Mouse (Mus musculus) midbrain, postnatal 0 days (tissue): Measurements from ENCODE around the gene Gm4756. TPM values are rescaled to one million over a fixed set of nuclear protein-coding genes. Genes with fewer than 3 reads are reported as not detected.

Source experiments
- ATAC-seq: fragments of 200-750 bp; cut with Nextera tagmentation; 2 replicates; pipeline ENCODE4 v1.8.0; 2017; ENCODE audit warnings: moderate number of reproducible peaks, mild to moderate bottlenecking, moderate TSS enrichment, moderate library complexity; ENCODE audit not compliant: low FRiP score
- DNase-seq: peaks from one replicate; pipeline ENCODE4 v3.0.0-alpha.2; 2015; ENCODE audit warnings: low spot score
- H3K27ac ChIP-seq: fragments of 300-500 bp; sonication (generic); 2 replicates; pipeline ENCODE4 v1.5.1; 2014; ENCODE audit warnings: low read depth, mild to moderate bottlenecking, low read length, mixed read lengths
- H3K27me3 ChIP-seq: fragments of 300-500 bp; sonication (generic); 2 replicates; pipeline ENCODE4 v1.6.1; 2014; ENCODE audit warnings: low read length, control low read depth, mixed read lengths; ENCODE audit not compliant: insufficient read depth
- H3K36me3 ChIP-seq: fragments of 300-500 bp; sonication (generic); 2 replicates; pipeline ENCODE4 v1.6.1; 2014; ENCODE audit warnings: low read length, control low read depth, mixed read lengths; ENCODE audit not compliant: insufficient read depth
- H3K4me1 ChIP-seq: fragments of 300-500 bp; sonication (generic); 2 replicates; pipeline ENCODE4 v1.6.1; 2014; ENCODE audit warnings: mild to moderate bottlenecking, control low read depth, antibody characterized with exemption, low read length, mixed read lengths; ENCODE audit not compliant: insufficient read depth
- H3K4me2 ChIP-seq: fragments of 300-500 bp; sonication (generic); 2 replicates; pipeline ENCODE4 v1.6.1; 2014; ENCODE audit warnings: low read depth, mild to moderate bottlenecking, low read length, mixed read lengths; ENCODE audit not compliant: poor library complexity, severe bottlenecking
- H3K4me3 ChIP-seq: fragments of 300-500 bp; sonication (generic); 2 replicates; pipeline ENCODE4 v1.5.1; 2014; ENCODE audit warnings: low read depth, mild to moderate bottlenecking, low read length, moderate library complexity
- H3K9ac ChIP-seq: fragments of 300-500 bp; sonication (generic); replicated peaks from 2 replicates; pipeline ENCODE4 v1.6.1; 2014; ENCODE audit warnings: mild to moderate bottlenecking, low read length, moderate library complexity, mixed read lengths; ENCODE audit not compliant: poor library complexity, severe bottlenecking
- H3K9me3 ChIP-seq: fragments of 300-500 bp; sonication (generic); 2 replicates; pipeline ENCODE4 v1.6.1; 2016; ENCODE audit warnings: low read length, control low read depth
- CTCF ChIP-seq: IDR thresholded peaks from 2 replicates; pipeline ENCODE4 v1.5.1; 2016; ENCODE audit warnings: antibody characterized with exemption, mild to moderate bottlenecking
- WGBS: fragments of 180-500 bp; shearing (Covaris S2); extraction: QIAGEN DNeasy Blood & Tissue Kit; methylation state at CpG from one replicate; pipeline ENCODE4 v1.1.7; 2014; 5-methylcytosine and 5-hydroxymethylcytosine counted together
- polyA plus RNA-seq: library from polyadenylated mRNA; unstranded; fragments of >200 nt; fragmentation: Nextera tagmentation; extraction: Ambion mirVana; gene quantifications from 2 replicates; pipeline ENCODE4 v1.2.1, GENCODE M21; 2015
- total RNA-seq: library from RNA; depleted of rRNA; stranded (reverse); fragments of >200 nt; gene quantifications from 2 replicates; pipeline ENCODE4 v1.2.3, GENCODE M21; 2014

Gene Gm4756
- total and polyA plus RNA-seq, 2 experiments from 2014 or later: not detected

DNA sequence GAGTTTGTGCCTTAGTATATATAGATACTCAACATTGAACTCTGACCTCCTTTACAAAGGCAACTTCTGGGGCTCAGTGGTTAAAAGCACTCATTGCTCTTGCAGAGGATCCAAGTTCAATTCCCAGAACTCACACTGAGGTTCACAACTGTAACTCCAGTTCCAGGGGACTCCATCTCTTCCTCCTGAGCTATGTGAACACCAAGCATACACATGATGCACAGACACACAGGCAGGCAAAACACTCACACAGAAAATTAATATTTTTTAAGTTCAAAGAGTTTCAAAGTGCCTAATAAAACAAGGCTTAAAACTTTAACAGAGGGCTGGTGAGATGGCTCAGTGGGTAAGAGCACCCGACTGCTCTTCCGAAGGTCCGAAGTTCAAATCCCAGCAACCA lies 34.2 kb upstream of the Gm4756 start:
- no peaks in the 10 kb centered on the region for H3K9me3 ChIP-seq
- no peak overlapping the region for H3K4me2 ChIP-seq
- no peak for DNase-seq
- no peak overlapping the region for H3K4me3 ChIP-seq
- H3K4me1 ChIP-seq: no peaks in the 10 kb centered on the region
- no peaks in the 10 kb centered on the region for H3K27me3 ChIP-seq
- no peak overlapping the region for H3K9ac ChIP-seq
- no peaks in the 10 kb centered on the region for H3K36me3 ChIP-seq
- no peak for ATAC-seq
- WGBS: 95% methylated on average over 3 of the region's 3 CpGs
- no peak for TF ChIP-seq CTCF
- H3K27ac ChIP-seq: no peak overlapping the region

DNA sequence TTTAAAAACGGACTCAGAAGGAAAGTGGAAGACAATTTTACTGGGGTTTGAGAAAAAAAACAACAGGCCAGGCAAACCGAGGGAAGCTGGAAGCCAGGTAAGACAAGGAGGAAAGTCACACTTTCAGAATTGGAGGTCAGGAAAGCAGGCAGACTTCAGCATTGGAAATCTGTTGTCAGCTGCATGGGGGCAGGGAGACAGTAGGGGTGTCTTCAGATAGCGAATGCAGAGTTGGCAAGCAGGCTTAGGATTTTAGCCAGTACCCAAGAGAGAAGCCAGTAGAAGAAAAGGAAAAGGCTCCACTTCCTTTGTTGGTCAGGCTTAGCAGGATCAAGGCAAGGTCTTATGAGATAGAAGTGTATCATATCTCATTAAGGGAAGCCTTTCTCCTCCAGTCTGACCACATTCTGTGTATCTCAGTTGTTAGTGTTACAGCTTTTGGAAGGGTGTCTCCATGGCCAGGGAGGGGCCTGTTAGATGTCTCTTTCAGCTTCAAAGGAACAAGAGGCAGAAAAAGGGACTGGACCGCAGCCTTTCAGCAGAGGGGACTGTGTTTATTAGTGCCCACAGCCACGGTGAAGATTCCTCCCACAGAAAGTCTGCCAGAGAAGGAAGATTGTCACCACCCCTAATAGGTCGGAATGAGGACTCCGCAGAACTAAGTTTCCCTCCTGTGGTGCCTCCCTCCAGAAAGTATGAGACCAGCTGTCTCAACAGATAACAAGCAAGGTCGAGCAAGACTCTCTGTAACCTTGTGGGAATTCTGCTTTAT lies 33.2 kb upstream of the Gm4756 start:
- no peak for TF ChIP-seq CTCF

GRCm38 (mm10) chr12:72681919-72682318 lies 32.5 kb upstream of the Gm4756 start:
- no peak overlapping the region for H3K4me2 ChIP-seq
- H3K9me3 ChIP-seq: no peaks in the 10 kb centered on the region
- ATAC-seq (no peak), DNase-seq (no peak)
- no peak for TF ChIP-seq CTCF
- no peaks in the 10 kb centered on the region for H3K4me1 ChIP-seq
- H3K9ac ChIP-seq: no peak overlapping the region
- no peaks in the 10 kb centered on the region for H3K27me3 ChIP-seq
- 93% methylated on average over 1 of the region's 1 CpGs for WGBS
- no peaks in the 10 kb centered on the region for H3K36me3 ChIP-seq
- no peak overlapping the region for H3K27ac ChIP-seq
- no peak overlapping the region for H3K4me3 ChIP-seq

More for the DNA sequence above, 33.2 kb upstream of the Gm4756 start:
- H3K4me1 ChIP-seq: no peaks in the 10 kb centered on the region
- H3K27me3 ChIP-seq: no peaks in the 10 kb centered on the region
- no peak overlapping the region for H3K4me2 ChIP-seq
- WGBS: 47% methylated on average over 8 of the region's 8 CpGs
- H3K9ac ChIP-seq: no peak overlapping the region
- no peaks in the 10 kb centered on the region for H3K36me3 ChIP-seq
- DNase-seq (no peak), ATAC-seq (no peak)
- no peak overlapping the region for H3K27ac ChIP-seq
- no peak overlapping the region for H3K4me3 ChIP-seq
- H3K9me3 ChIP-seq: no peaks in the 10 kb centered on the region

- DNase-seq (no peak), ATAC-seq (no peak)
- Histone ChIP-seq H3K36me3 (no peaks in the 10 kb centered on the region), H3K4me2 (no peak overlapping the region), H3K27ac (no peak overlapping the region), H3K9me3 (no peaks in the 10 kb centered on the region), H3K4me3 (no peak overlapping the region), H3K9ac (no peak overlapping the region), H3K27me3 (no peaks in the 10 kb centered on the region), H3K4me1 (no peaks in the 10 kb centered on the region)
- TF ChIP-seq CTCF: peak; percentile 42
- 86% methylated on average over 3 of the region's 3 CpGs for WGBS
These were observed 30.2 kb upstream of the Gm4756 start for GRCm38 (mm10) chr12:72679635-72680034.

- no peak for TF ChIP-seq CTCF
- DNase-seq (peak; percentile 21), ATAC-seq (no peak)
- Histone ChIP-seq H3K4me1 (no peaks in the 10 kb centered on the region), H3K36me3 (no peaks in the 10 kb centered on the region), H3K27ac (no peak overlapping the region), H3K4me2 (no peak overlapping the region), H3K9ac (no peak overlapping the region), H3K9me3 (no peaks in the 10 kb centered on the region), H3K4me3 (no peak overlapping the region), H3K27me3 (no peaks in the 10 kb centered on the region)
- 63% methylated on average over 2 of the region's 2 CpGs for whole genome bisulfite sequencing
These were observed 25.4 kb upstream of the Gm4756 start for GRCm38 (mm10) chr12:72674820-72675219.

DNA sequence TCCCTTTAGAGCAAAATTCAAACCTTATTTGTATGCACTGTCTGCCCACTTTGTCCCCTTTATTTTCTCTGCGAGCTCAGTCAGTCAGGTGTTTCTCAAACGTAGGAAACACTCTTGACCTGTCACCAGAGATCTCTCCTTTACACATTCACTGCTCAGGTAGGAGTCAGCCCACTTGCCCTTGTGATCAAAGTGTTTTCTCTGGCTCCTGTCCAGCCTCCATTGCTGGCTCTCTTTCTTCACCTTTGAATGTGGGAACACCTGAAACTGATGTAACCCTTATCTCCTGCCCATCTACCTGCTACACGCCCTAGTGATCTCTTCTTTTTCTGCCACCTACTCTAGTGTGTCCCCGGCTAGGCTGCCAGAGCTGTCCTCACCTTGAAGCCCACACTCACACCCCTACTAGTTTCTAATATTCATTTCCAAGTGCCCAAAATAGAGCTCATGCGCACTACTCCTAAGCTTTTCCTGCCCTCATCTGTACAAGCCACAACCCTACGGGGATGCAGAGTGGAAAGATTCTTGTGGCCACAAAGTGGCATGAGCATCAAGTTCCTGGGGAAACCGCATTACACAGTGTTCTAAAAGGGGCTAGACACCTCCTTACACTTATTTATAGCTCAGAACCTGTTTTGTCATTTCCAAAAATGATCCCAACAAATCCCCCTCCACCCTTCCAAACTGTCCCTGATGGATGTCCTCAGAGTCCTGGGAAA lies 24.8 kb upstream of the Gm4756 start:
- H3K9ac ChIP-seq: no peak overlapping the region
- H3K4me3 ChIP-seq: no peak overlapping the region
- no peaks in the 10 kb centered on the region for H3K36me3 ChIP-seq
- no peak for DNase-seq
- no peaks in the 10 kb centered on the region for H3K27me3 ChIP-seq
- whole genome bisulfite sequencing: 83% methylated on average over 7 of the region's 7 CpGs
- no peak overlapping the region for H3K4me2 ChIP-seq
- ATAC-seq: no peak
- no peaks in the 10 kb centered on the region for H3K9me3 ChIP-seq
- no peak for TF ChIP-seq CTCF
- no peak overlapping the region for H3K27ac ChIP-seq
- H3K4me1 ChIP-seq: no peaks in the 10 kb centered on the region
